Mouse (Mus musculus) embryo, embryonic 9.5 days (tissue): Measurements from ENCODE around the gene Psma7.

Experiments
- DNase-seq: peaks from one replicate; pipeline ENCODE4 v3.0.0-alpha.2; 2017; ENCODE audit errors: extremely low spot score

Psma7 gene

GRCm38 (mm10) chr2:180001635-180002034 is 40.6 kb downstream of the Psma7 start:
- DNase-seq = no peak

GRCm38 (mm10) chr2:179998431-179998830 is 43.8 kb downstream of the Psma7 start:
- no peak for DNase-seq

DNA sequence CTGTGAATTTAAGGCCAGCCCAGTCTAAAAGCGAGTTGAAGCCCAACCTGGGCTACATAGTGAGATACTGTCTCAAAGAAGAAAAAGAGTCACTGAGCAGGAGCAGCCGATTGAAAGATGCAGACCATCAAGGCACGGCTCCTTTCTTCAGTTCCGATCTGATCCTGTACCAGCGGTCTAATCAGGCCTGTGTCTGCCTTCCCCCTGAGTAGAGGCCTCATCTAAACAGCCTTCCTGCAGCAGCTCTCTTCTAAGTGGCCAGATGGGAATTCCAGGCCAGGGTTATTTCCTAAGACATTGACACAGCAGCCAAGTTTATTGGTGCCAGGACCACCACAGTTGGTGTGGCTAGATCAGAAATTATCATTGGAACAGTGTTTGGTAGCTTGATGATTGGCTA is 49.2 kb downstream of the Psma7 start:
- no peak for DNase-seq

- no peak for DNase-seq
Measured at GRCm38 (mm10) chr2:179989098-179989497, 53.1 kb downstream of the Psma7 start.

GRCm38 (mm10) chr2:179986437-179987022 is 55.7 kb downstream of the Psma7 start:
- no peak for DNase-seq
